Comparison of ENCODE assay signal across 26 mouse cellular contexts in genomic region chr1:151168637-151169036, GRCm38 (mm10). TPM values are rescaled to one million over a fixed set of nuclear protein-coding genes. Genes with fewer than 3 reads are reported as not detected.
DNase-seq lines count a peak whose midpoint lies in the region; ATAC-seq and TF ChIP-seq lines count a peak whose summit lies in the region.
"Had no signal": no experiment of that assay in that cellular context is flagged by ENCODE, and none has a peak within 500 bp of the region (broad histone marks: within the 10 kb centered on the region; RNA-seq: fewer than 3 reads in every experiment).

No protein-coding gene starts in this region.

- H3K27ac ChIP-seq in liver, embryonic 13.5 days = peak overlapping the region; percentile 67; the same call in 1 of the 2 replicates
- H3K27ac ChIP-seq in liver, embryonic 11.5 days (ENCODE audit: low read depth, low read length) = no peak overlapping the region
- H3K27ac ChIP-seq in intestine, embryonic 16.5 days (ENCODE audit: low read length) = 0 out of 2 replicates have a peak overlapping the region, but pooled peaks have one; percentile 91
- no peak overlapping the region for H3K27ac ChIP-seq in limb, embryonic 10.5 days
- H3K27ac ChIP-seq: forebrain, embryonic 15.5 days; heart, adult 2 months; heart, embryonic 13.5 days had no signal

- no peak overlapping the region for H3K4me2 ChIP-seq in liver, embryonic 13.5 days
- no peak overlapping the region for H3K4me2 ChIP-seq in liver, embryonic 11.5 days
- no peak overlapping the region for H3K4me2 ChIP-seq in intestine, embryonic 16.5 days (ENCODE audit: low read depth, low read length)
- H3K4me2 ChIP-seq: forebrain, embryonic 15.5 days; heart, embryonic 13.5 days; midbrain, embryonic 12.5 days had no signal

- no peaks in the 10 kb centered on the region for H3K27me3 ChIP-seq in liver, embryonic 13.5 days
- no peaks in the 10 kb centered on the region for H3K27me3 ChIP-seq in liver, embryonic 11.5 days (replicated peaks; ENCODE audit: control insufficient read depth, insufficient read depth, low read length)
- H3K27me3 ChIP-seq in C2C12 (ENCODE audit: control insufficient read depth, insufficient read depth, insufficient read length) = no peaks in the 10 kb centered on the region
- H3K27me3 ChIP-seq in intestine, embryonic 16.5 days (replicated peaks; ENCODE audit: control insufficient read depth, insufficient read depth, low read length) = no peaks in the 10 kb centered on the region
- H3K27me3 ChIP-seq in limb, embryonic 10.5 days (ENCODE audit: low read depth, poor library complexity, severe bottlenecking) = no peaks in the 10 kb centered on the region
- H3K27me3 ChIP-seq: forebrain, embryonic 15.5 days; heart, embryonic 13.5 days; midbrain, embryonic 12.5 days had no signal

- TF ChIP-seq CTCF in C2C12 (IDR thresholded peaks at IDR 0.05; ENCODE audit: control insufficient read depth, insufficient read depth, insufficient read length) = no peak

- no peaks in the 10 kb centered on the region for H3K36me3 ChIP-seq in liver, embryonic 13.5 days
- H3K36me3 ChIP-seq in liver, embryonic 11.5 days (ENCODE audit: control insufficient read depth, insufficient read depth, low read length) = no peaks in the 10 kb centered on the region
- no peaks in the 10 kb centered on the region for H3K36me3 ChIP-seq in C2C12 (ENCODE audit: control insufficient read depth, insufficient read depth)
- H3K36me3 ChIP-seq in intestine, embryonic 16.5 days (ENCODE audit: control insufficient read depth, insufficient read depth, low read length) = no peaks in the 10 kb centered on the region
- no peaks in the 10 kb centered on the region for H3K36me3 ChIP-seq in limb, embryonic 10.5 days
- H3K36me3 ChIP-seq: forebrain, embryonic 15.5 days; heart, embryonic 13.5 days; midbrain, embryonic 12.5 days had no signal

- no peaks in the 10 kb centered on the region for H3K9me3 ChIP-seq in liver, embryonic 13.5 days (replicated peaks)
- no peaks in the 10 kb centered on the region for H3K9me3 ChIP-seq in liver, embryonic 11.5 days (ENCODE audit: control insufficient read depth, low read length)
- H3K9me3 ChIP-seq in intestine, embryonic 16.5 days (ENCODE audit: control insufficient read depth, low read length) = no peaks in the 10 kb centered on the region
- H3K9me3 ChIP-seq in limb, embryonic 10.5 days (replicated peaks) = no peaks in the 10 kb centered on the region
- H3K9me3 ChIP-seq: forebrain, embryonic 15.5 days; heart, embryonic 13.5 days; midbrain, embryonic 12.5 days had no signal

- no peak overlapping the region for H3ac ChIP-seq in C2C12 (ENCODE audit: control insufficient read depth, insufficient read length, low read depth)

- H3K79me3 ChIP-seq in C2C12 (ENCODE audit: low read depth) = no peaks in the 10 kb centered on the region

- no peak overlapping the region for H3K9ac ChIP-seq in liver, embryonic 13.5 days
- no peak overlapping the region for H3K9ac ChIP-seq in liver, embryonic 11.5 days (ENCODE audit: low read depth, low read length)
- H3K9ac ChIP-seq in intestine, embryonic 16.5 days (ENCODE audit: low read depth, low read length) = no peak overlapping the region
- H3K9ac ChIP-seq: forebrain, embryonic 15.5 days; heart, embryonic 13.5 days; midbrain, embryonic 12.5 days had no signal

- ATAC-seq in liver, embryonic 13.5 days (ENCODE audit: low read depth) = no peak
- ATAC-seq in liver, embryonic 11.5 days (replicated peaks; ENCODE audit: low FRiP score) = no peak
- no peak for ATAC-seq in intestine, embryonic 16.5 days
- ATAC-seq: forebrain, embryonic 15.5 days had no signal

- WGBS in liver, embryonic 13.5 days (ENCODE audit: insufficient replicate concordance) = 57% methylated on average over 3 of the region's 3 CpGs
- WGBS in liver, embryonic 11.5 days = 67% methylated on average over 3 of the region's 3 CpGs
- 57% methylated on average over 3 of the region's 3 CpGs for WGBS in intestine, embryonic 16.5 days
- WGBS in limb, embryonic 10.5 days = 79% methylated on average over 3 of the region's 3 CpGs

- H3K4me1 ChIP-seq in liver, embryonic 13.5 days (replicated peaks) = peaks cover 35% of the 10 kb centered on the region
- peaks cover 22% of the 10 kb centered on the region for H3K4me1 ChIP-seq in liver, embryonic 11.5 days (replicated peaks; ENCODE audit: control insufficient read depth, insufficient read depth, low read length)
- H3K4me1 ChIP-seq in intestine, embryonic 16.5 days (ENCODE audit: control insufficient read depth, insufficient read depth, low read length) = peaks cover 7% of the 10 kb centered on the region
- peaks cover 24% of the 10 kb centered on the region for H3K4me1 ChIP-seq in limb, embryonic 10.5 days

- H3K4me3 ChIP-seq in liver, embryonic 13.5 days (replicated peaks) = no peak overlapping the region
- no peak overlapping the region for H3K4me3 ChIP-seq in liver, embryonic 11.5 days (ENCODE audit: low read depth, low read length)
- no peak overlapping the region for H3K4me3 ChIP-seq in C2C12 (ENCODE audit: insufficient read depth, poor library complexity, severe bottlenecking)
- no peak overlapping the region for H3K4me3 ChIP-seq in intestine, embryonic 16.5 days (ENCODE audit: low read length)
- no peak overlapping the region for H3K4me3 ChIP-seq in limb, embryonic 10.5 days
- H3K4me3 ChIP-seq: forebrain, embryonic 15.5 days; heart, adult 2 months; heart, embryonic 13.5 days; midbrain, embryonic 12.5 days had no signal

- no peak for DNase-seq in liver, embryonic 13.5 days
- DNase-seq in liver, embryonic 11.5 days (ENCODE audit: low spot score) = no peak
- peak; percentile 37 for DNase-seq in Muller cell, postnatal 12 days (ENCODE audit: inconsistent ontology term)
- DNase-seq in lung, postnatal 14 days = no peak
- no peak for DNase-seq in limb, embryonic 10.5 days (ENCODE audit: low spot score)
- no peak for DNase-seq in urinary bladder, postnatal 4 days (ENCODE audit: low spot score in 2 of 2)
- DNase-seq: adrenal gland, adult 2 months; cerebellum, adult 18-20 months; gastrocnemius, postnatal 36 days; heart, adult 2 months; heart, postnatal 14 days; kidney, postnatal 4 days; lung, postnatal 10 days had no signal

- H3K79me2 ChIP-seq in C2C12 (ENCODE audit: control insufficient read depth, insufficient read depth) = no peaks in the 10 kb centered on the region

TF ChIP-seq in C2C12, 6 proteins besides CTCF, POLR2A, EP300 and RAD21:
- no peak for TF ChIP-seq FOSL1 (IDR thresholded peaks at IDR 0.05; ENCODE audit: insufficient read depth, low read length, poor library complexity, severe bottlenecking)
- peak; percentile 63 for TF ChIP-seq CEBPB (IDR thresholded peaks at IDR 0.05; ENCODE audit: low read depth)
- no peak for TF ChIP-seq MAX (IDR thresholded peaks at IDR 0.05)

RNA-seq across cellular contexts. Expression of gene Gm47985, which starts 13.7 kb away (rescaled TPM):
- polyA plus RNA-seq in liver, embryonic 13.5 days (2015; fragmentation: Nextera tagmentation; extraction: Ambion mirVana) = 2.7 and 2.8 TPM in 2 replicates
- 1.7 and 1.9 TPM in 2 replicates for polyA plus RNA-seq in liver, embryonic 11.5 days (2014; fragmentation: Nextera tagmentation; extraction: Ambion mirVana)
- polyA plus RNA-seq in C2C12 (2012; fragmentation: generic; extraction: Trizol) = 0.07 TPM
- polyA plus RNA-seq in intestine, embryonic 16.5 days (2015; fragmentation: Nextera tagmentation; extraction: Ambion mirVana) = 0.26 and 0.32 TPM in 2 replicates
- 0.28 and 0.44 TPM in 2 replicates for polyA plus RNA-seq in limb, embryonic 10.5 days (2016; fragmentation: Nextera tagmentation; extraction: Ambion mirVana)
- polyA plus RNA-seq: adrenal gland, adult 2 months; forebrain, embryonic 15.5 days; thymus, postnatal 0 days; urinary bladder, adult 2 months had no signal

RNA-seq across cellular contexts. Expression of gene Gm8947, which starts 23.5 kb away (rescaled TPM):
- 1.2 and 1.6 TPM in 2 replicates for polyA plus RNA-seq in liver, embryonic 13.5 days (2015; fragmentation: Nextera tagmentation; extraction: Ambion mirVana)
- polyA plus RNA-seq in liver, embryonic 11.5 days (2014; fragmentation: Nextera tagmentation; extraction: Ambion mirVana) = 0.55 and 1.1 TPM in 2 replicates
- polyA plus RNA-seq in C2C12 (2012; fragmentation: generic; extraction: Trizol) = 0.05 TPM
- 0.17 TPM in 1 of 2 replicates, not detected in the other for polyA plus RNA-seq in intestine, embryonic 16.5 days (2015; fragmentation: Nextera tagmentation; extraction: Ambion mirVana)
- polyA plus RNA-seq in limb, embryonic 10.5 days (2016; fragmentation: Nextera tagmentation; extraction: Ambion mirVana) = not detected in 2 replicates
- polyA plus RNA-seq: adrenal gland, adult 2 months; embryonic facial prominence, embryonic 14.5 days; forebrain, embryonic 15.5 days; heart, adult 2 months; hindbrain, embryonic 11.5 days; midbrain, embryonic 12.5 days; thymus, postnatal 0 days; urinary bladder, adult 2 months had no signal

RNA-seq across cellular contexts. Expression of gene Gm47995, which starts 29.6 kb away (rescaled TPM):
- 0.68 and 1.1 TPM in 2 replicates for polyA plus RNA-seq in liver, embryonic 13.5 days (2015; fragmentation: Nextera tagmentation; extraction: Ambion mirVana)
- 0.36 and 0.52 TPM in 2 replicates for polyA plus RNA-seq in liver, embryonic 11.5 days (2014; fragmentation: Nextera tagmentation; extraction: Ambion mirVana)
- 0.05 TPM for polyA plus RNA-seq in C2C12 (2012; fragmentation: generic; extraction: Trizol)
- polyA plus RNA-seq in intestine, embryonic 16.5 days (2015; fragmentation: Nextera tagmentation; extraction: Ambion mirVana) = 0.23 TPM in 1 of 2 replicates, not detected in the other
- not detected in 2 replicates for polyA plus RNA-seq in limb, embryonic 10.5 days (2016; fragmentation: Nextera tagmentation; extraction: Ambion mirVana)
- polyA plus RNA-seq: adrenal gland, adult 2 months; forebrain, embryonic 15.5 days; heart, adult 2 months; heart, embryonic 13.5 days; hindbrain, embryonic 11.5 days; midbrain, embryonic 12.5 days; neural tube, embryonic 11.5 days; thymus, postnatal 0 days; urinary bladder, adult 2 months had no signal

RNA-seq across cellular contexts. Expression of gene 3110040M04Rik, which starts 35.3 kb away (rescaled TPM):
- polyA plus RNA-seq in liver, embryonic 13.5 days (2015; fragmentation: Nextera tagmentation; extraction: Ambion mirVana) = 0.31 and 0.66 TPM in 2 replicates
- polyA plus RNA-seq in liver, embryonic 11.5 days (2014; fragmentation: Nextera tagmentation; extraction: Ambion mirVana) = 1.0 and 1.2 TPM in 2 replicates
- not detected for polyA plus RNA-seq in C2C12 (2012; fragmentation: generic; extraction: Trizol)
- polyA plus RNA-seq in intestine, embryonic 16.5 days (2015; fragmentation: Nextera tagmentation; extraction: Ambion mirVana) = 0.16 TPM in 1 of 2 replicates, not detected in the other
- not detected in 2 replicates for polyA plus RNA-seq in limb, embryonic 10.5 days (2016; fragmentation: Nextera tagmentation; extraction: Ambion mirVana)
- polyA plus RNA-seq: adrenal gland, adult 2 months; embryonic facial prominence, embryonic 14.5 days; forebrain, embryonic 15.5 days; heart, adult 2 months; heart, embryonic 13.5 days; limb, embryonic 14.5 days; midbrain, embryonic 12.5 days; thymus, postnatal 0 days; urinary bladder, adult 2 months had no signal

RNA-seq across cellular contexts. Expression of gene Gm47996, which starts 41.3 kb away (rescaled TPM):
- 0.36 and 0.63 TPM in 2 replicates for polyA plus RNA-seq in liver, embryonic 13.5 days (2015; fragmentation: Nextera tagmentation; extraction: Ambion mirVana)
- polyA plus RNA-seq in liver, embryonic 11.5 days (2014; fragmentation: Nextera tagmentation; extraction: Ambion mirVana) = 0.26 and 0.27 TPM in 2 replicates
- polyA plus RNA-seq in C2C12 (2012; fragmentation: generic; extraction: Trizol) = not detected
- not detected in 2 replicates for polyA plus RNA-seq in intestine, embryonic 16.5 days (2015; fragmentation: Nextera tagmentation; extraction: Ambion mirVana)
- polyA plus RNA-seq in limb, embryonic 10.5 days (2016; fragmentation: Nextera tagmentation; extraction: Ambion mirVana) = 0.50 TPM in 1 of 2 replicates, not detected in the other
- polyA plus RNA-seq: adrenal gland, adult 2 months; embryonic facial prominence, embryonic 14.5 days; forebrain, embryonic 15.5 days; heart, adult 2 months; heart, embryonic 13.5 days; kidney, embryonic 14.5 days; neural tube, embryonic 11.5 days; small intestine, adult 2 months; thymus, postnatal 0 days; urinary bladder, adult 2 months had no signal

Comparison
In these comparisons a context has a peak if more than half of its experiments do, and no peak if none do; other contexts are left out.
1. H3K27ac ChIP-seq: peak in liver, embryonic 13.5 days (single experiment) and intestine, embryonic 16.5 days (single experiment); none in liver, embryonic 11.5 days (single experiment) and limb, embryonic 10.5 days (single experiment).